Mouse (Mus musculus): Measurements from ENCODE around the gene Kcnk16.

Kcnk16 gene

GRCm38 (mm10) chr14:20230063-20230491 lies 38.9 kb downstream of the Kcnk16 start:
- DNase-seq (ENCODE audit: extremely low spot score), result no peak

- no peak for DNase-seq (ENCODE audit: extremely low spot score)
Observed at GRCm38 (mm10) chr14:20229437-20229836, 39.6 kb downstream of the Kcnk16 start.

DNA sequence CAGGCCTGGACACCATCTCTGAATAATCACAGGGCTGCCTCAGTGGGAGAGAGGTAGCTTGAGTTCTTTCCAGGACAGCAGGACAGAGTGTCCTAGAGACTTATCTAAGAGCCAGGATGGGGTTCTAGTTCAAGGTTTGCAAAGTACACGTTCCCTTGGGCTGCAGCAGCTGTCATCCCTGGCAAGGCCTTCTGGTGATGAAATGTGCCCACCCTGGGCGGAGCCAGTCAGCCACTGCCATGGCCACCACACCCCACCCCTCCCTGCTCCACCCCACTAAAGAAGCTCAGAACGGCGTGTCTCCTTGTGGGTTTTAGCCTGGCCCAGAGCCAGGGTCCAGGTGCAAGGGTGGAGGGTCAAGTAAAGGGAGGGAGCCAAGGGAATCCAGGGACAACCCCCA lies 40.7 kb downstream of the Kcnk16 start:
- no peak for DNase-seq (ENCODE audit: extremely low spot score)

DNA sequence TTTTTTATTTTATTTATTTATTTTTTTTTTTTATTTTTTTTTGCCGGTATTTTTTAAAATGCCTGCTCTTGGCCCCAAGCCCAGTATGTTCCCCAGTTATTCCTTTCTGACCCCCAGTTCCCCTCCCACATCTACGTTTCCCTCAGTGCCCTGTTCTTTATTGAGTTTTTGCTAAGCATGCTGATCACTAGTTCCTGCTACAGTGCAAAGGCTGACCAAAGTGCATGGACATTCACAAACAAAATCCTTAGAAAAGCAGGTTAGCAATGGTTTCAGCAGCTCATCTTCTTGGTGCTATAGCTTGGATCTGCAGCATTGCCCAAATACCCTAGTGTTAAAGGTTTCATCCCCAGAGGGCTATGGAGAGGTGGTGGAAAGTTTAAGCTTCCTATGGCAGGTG lies 42.0 kb downstream of the Kcnk16 start:
- no peak for DNase-seq (ENCODE audit: extremely low spot score)

- no peak for DNase-seq (ENCODE audit: extremely low spot score)
Observed at GRCm38 (mm10) chr14:20226488-20226887, 42.5 kb downstream of the Kcnk16 start.

GRCm38 (mm10) chr14:20225525-20225924 lies 43.5 kb downstream of the Kcnk16 start:
- peak; percentile 38 for DNase-seq (ENCODE audit: extremely low spot score)

- DNase-seq (ENCODE audit: extremely low spot score), result no peak
Observed at GRCm38 (mm10) chr14:20224576-20225218, 44.3 kb downstream of the Kcnk16 start.

GRCm38 (mm10) chr14:20224163-20224562 lies 44.8 kb downstream of the Kcnk16 start:
- no peak for DNase-seq (ENCODE audit: extremely low spot score)

DNA sequence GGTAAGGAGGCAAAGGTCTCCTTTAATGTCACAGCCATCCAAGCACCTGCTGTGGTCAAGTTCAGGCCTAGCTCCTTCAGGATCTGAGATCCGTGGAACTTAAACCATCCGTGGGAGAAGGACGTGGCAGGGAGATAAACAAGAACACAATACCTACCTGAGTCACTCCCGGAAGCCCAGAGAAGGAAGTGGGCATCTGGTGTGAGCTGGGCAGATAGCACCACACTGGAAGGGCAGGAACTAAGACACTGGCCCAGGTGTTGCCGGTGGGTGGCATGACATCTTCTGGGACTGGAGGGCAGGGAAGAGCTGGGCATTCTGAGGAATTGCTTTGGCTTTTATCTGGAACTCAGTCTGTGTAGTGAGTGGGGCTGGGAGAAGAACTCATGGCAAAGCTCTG lies 45.7 kb downstream of the Kcnk16 start:
- DNase-seq (ENCODE audit: extremely low spot score), result no peak

DNA sequence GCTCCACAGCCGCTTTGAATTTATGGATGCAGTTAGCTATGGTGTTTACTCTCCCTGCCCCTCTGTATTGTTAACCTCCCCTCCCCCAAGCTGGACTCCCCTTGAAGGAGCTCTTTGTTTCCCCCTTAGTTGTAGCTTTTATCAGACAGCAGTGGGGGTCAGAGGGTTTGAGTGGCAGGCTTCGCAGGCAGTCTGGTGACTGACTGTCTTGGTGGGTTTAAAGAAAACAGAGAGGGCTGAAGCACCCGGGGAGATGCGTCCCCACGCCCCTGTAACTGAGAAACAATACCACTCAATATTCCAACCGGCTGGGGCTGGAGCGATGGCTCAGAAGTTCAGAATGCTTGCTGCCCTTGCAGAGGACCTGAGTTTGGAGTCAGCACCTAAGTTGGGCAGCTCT lies 47.9 kb downstream of the Kcnk16 start:
- DNase-seq (ENCODE audit: extremely low spot score), result no peak

DNA sequence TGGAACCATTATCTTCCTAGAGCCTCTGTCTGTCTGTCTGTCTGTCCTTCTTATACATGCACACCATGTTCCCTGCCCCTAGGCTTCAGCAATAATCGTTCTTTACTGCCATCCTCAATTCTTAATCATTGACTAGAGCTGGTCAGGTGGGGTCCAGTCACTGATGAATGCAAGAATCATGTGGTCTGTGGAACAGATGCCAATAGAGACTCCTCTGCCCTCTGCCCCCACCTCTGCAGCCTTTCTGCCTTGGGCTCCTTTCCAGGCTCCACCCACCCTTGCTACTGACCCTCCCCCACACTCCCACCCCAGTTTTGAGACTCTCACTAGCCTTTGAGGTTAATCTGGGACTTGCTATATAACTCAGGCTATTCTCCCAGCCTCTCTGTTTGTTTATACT lies 49.1 kb downstream of the Kcnk16 start:
- no peak for DNase-seq (ENCODE audit: extremely low spot score)

DNA sequence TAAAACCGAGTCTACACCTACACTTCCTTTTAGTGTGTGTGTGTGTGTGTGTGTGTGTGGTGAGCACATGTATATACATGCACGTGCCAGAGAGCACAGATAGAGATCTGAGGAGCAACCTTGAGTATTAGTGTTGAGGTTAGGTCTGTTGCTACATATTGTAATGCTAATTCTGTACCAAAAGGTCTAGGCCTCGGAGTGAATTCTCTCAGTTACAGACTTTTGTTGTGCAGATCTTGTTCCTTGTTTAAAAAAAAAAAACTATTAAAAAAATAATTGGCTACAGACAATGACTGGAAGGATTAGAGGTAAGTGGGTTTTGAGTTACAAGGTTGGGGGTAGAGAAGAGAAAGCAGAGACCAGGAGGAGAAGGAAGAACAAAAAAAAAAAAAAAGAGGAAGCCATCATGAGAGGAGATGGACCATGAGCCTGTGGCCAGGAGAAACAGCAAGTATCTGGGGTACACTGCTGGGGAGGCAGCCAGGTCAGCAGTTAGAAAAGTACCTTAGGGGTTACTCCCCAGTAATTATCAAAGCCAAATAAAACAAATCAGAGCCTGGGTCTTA lies 51.6 kb downstream of the Kcnk16 start:
- no peak for DNase-seq (ENCODE audit: extremely low spot score)

- DNase-seq (ENCODE audit: extremely low spot score), result no peak
Observed at GRCm38 (mm10) chr14:20216561-20217298, 52.3 kb downstream of the Kcnk16 start.

GRCm38 (mm10) chr14:20215826-20216225 lies 53.2 kb downstream of the Kcnk16 start:
- DNase-seq (ENCODE audit: extremely low spot score), result no peak

- no peak for DNase-seq (ENCODE audit: extremely low spot score)
Observed at GRCm38 (mm10) chr14:20214125-20214524, 54.9 kb downstream of the Kcnk16 start.

DNA sequence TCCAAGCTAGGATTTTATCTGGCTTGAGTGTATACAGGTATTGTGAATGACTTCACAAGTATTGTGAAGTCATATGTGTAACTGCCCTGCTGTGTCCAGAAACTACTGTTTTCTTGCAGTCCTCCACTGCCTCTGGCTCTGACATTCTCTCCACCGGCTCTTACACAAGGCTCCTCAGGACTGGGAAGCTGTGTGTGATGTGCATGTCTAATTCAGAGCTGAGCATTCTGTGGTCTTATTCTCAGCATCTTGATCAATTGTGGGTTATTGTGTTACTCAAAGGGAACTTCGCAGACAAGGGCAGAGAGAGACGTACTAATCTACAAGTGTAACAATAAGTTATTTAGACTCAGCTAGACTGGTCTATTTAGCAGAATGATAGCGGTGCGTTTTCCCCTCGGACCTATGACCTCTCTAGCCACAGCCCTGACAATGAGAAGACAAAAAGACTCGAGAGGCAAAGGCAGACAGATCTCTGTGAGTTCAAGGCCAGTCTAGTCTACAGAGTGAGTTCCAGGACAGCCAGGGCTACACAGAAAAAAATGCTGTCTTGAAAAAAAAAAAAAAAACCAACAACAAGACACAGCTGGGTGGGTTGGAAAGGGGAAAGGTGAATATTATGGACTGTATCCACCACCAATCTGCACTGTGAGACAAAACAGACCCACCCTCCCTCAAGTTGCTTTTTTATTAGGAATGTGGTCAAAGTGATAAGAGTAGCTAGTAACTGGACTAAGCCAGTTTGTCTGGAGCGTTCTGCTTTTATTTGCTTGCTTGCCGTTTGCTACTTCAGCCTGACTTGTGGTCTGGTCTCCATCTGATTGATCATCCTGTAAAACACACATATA lies 57.0 kb downstream of the Kcnk16 start:
- DNase-seq (ENCODE audit: extremely low spot score), result no peak
